Mouse (Mus musculus): Measurements from ENCODE around the gene Il25.

Il25 gene

GRCm38 (mm10) chr14:54932645-54933150, at the start of gene Il25:
Il25 (plus strand) TSS chr14:54932695.
- no peak for DNase-seq (ENCODE audit: low read depth, low spot score)

DNA sequence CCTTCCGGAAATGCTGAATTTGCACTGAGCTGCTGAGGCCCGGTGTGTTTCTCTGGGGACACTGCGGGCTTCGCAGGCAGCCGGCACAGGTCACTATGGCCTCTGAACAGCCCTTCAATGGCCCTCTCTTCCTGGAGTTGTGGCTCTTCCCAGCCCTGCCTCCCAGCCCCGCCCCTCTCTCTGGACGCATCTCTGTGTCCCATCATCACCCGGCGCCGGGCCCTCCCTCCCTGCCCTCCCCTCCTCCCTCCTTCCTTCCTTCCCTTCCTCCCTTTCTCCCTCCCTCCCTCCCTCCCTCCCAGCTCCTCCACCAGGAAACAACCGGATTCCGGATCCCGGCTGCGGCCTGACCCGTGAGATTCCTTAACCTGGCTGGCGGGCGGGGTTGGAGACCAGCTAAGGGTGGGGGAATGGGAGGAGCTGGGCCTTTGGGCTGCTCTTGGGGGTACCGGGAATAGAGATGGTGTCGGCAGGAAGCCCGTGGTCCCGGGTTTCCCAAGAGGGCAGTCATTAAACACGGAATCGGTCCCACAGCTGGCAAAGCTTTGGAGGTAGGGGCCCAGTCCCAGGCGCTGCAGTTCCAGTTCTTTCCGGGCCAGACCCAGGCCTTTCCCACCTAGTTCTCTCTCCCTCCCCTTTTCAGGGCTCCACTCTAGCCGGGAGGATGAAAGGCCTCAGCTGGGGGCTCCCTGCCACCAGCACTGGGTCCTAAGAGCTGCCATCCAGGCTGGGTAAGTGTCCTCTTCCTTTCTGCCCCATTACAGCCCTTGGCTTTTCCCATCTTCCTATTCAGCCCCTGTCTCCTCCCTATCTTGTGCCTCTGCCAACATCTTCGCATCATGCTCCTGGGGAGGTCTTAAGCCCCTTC, 49.1 kb upstream of the Il25 start, which contains the start of the genes Bcl2l2 and Gm20521:
Bcl2l2 (plus strand) TSS at position 224 of the 868 bp plus-strand sequence.
Gm20521 (plus strand) TSS at position 288 of the 868 bp plus-strand sequence.
- no peak for DNase-seq (ENCODE audit: low read depth, low spot score)

DNA sequence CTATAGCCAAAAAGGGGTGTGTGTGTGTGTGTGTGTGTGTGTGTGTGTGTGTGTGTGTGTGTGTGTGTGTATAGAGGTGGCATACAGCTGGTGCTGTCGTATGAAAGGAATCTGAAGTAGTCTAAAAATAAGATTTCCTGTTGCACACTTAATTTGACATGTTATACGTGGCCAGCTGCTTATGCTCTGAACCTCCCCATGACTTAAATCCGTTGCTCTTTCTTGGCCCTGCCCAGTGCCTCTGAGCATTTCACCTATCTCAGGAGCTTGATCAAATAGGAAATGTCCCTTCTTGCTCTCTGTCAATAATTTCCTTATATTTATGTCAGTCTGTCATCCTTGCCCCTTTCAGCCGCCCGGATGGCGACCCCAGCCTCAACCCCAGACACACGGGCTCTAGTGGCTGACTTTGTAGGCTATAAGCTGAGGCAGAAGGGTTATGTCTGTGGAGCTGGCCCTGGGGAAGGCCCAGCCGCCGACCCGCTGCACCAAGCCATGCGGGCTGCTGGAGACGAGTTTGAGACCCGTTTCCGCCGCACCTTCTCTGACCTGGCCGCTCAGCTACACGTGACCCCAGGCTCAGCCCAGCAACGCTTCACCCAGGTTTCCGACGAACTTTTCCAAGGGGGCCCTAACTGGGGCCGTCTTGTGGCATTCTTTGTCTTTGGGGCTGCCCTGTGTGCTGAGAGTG, 48.3 kb upstream of the Il25 start:
- no peak for DNase-seq (ENCODE audit: low read depth, low spot score)

GRCm38 (mm10) chr14:54885309-54885708, 47.2 kb upstream of the Il25 start:
- no peak for DNase-seq (ENCODE audit: low read depth, low spot score)

- DNase-seq (ENCODE audit: low read depth, low spot score) = no peak
Measured at GRCm38 (mm10) chr14:54892200-54892599, 40.3 kb upstream of the Il25 start, which contains the start of gene Pabpn1. Pabpn1 (plus strand) TSS chr14:54892500.

GRCm38 (mm10) chr14:54893651-54894181, 38.8 kb upstream of the Il25 start:
- peak; percentile 100 for DNase-seq (ENCODE audit: low read depth, low spot score)

- DNase-seq (ENCODE audit: low read depth, low spot score) = no peak
Measured at GRCm38 (mm10) chr14:54894296-54895151, 38.0 kb upstream of the Il25 start.

GRCm38 (mm10) chr14:54897445-54897844, 35.0 kb upstream of the Il25 start:
- DNase-seq (ENCODE audit: low read depth, low spot score) = no peak

- no peak for DNase-seq (ENCODE audit: low read depth, low spot score)
Measured at GRCm38 (mm10) chr14:54900383-54900782, 32.1 kb upstream of the Il25 start.

- DNase-seq (ENCODE audit: low read depth, low spot score) = no peak
Measured at GRCm38 (mm10) chr14:54903641-54904040, 28.9 kb upstream of the Il25 start.

GRCm38 (mm10) chr14:54908682-54909081, 23.8 kb upstream of the Il25 start:
- no peak for DNase-seq (ENCODE audit: low read depth, low spot score)

GRCm38 (mm10) chr14:54912109-54912850, 20.2 kb upstream of the Il25 start:
- DNase-seq (ENCODE audit: low read depth, low spot score) = no peak

DNA sequence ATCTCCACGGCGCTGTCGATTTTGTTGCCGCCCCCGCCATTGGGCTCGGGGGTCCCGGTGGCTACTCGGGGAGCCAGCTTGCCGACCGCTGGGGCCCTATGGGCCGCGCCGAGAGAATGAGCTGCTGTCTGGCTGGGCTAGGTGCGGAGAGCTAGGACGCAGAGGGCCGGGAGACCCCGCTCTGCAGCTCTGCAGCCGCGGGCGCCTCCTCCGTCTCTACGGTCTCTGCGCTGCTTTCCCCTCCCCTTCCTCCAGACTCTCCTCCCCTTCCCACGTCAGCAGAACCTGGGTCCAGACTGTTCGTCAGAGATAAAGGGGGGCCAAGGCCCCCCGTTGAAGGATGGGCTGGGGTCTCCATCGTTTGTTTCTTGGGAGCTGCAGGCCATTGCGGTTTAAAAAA, 19.6 kb upstream of the Il25 start, which contains the start of gene Slc22a17:
Slc22a17 (minus strand) TSS at position 247 of the 400 bp plus-strand sequence.
- DNase-seq (ENCODE audit: low read depth, low spot score) = peak; percentile 84

DNA sequence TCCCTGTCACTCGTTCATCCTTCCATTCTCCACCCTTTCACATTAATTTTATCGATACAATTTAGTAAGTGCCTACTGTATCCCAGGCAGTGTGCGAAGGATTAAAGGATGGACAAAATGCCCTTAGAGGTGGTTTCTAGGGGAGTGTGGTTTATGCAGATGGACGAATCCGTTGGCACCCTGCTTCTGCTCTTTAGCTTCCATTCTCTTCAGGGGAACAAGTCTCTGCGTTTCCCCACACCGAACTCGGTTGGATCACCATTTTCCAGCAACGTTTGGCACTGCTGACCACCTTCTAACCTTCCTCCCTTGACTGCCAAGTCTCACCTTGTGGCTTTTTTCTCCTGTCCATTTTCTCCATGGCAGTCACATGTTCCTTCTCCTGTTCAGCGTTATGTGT, 19.2 kb upstream of the Il25 start:
- no peak for DNase-seq (ENCODE audit: low read depth, low spot score)

GRCm38 (mm10) chr14:54920076-54920685, 12.3 kb upstream of the Il25 start:
- no peak for DNase-seq (ENCODE audit: low read depth, low spot score)

DNA sequence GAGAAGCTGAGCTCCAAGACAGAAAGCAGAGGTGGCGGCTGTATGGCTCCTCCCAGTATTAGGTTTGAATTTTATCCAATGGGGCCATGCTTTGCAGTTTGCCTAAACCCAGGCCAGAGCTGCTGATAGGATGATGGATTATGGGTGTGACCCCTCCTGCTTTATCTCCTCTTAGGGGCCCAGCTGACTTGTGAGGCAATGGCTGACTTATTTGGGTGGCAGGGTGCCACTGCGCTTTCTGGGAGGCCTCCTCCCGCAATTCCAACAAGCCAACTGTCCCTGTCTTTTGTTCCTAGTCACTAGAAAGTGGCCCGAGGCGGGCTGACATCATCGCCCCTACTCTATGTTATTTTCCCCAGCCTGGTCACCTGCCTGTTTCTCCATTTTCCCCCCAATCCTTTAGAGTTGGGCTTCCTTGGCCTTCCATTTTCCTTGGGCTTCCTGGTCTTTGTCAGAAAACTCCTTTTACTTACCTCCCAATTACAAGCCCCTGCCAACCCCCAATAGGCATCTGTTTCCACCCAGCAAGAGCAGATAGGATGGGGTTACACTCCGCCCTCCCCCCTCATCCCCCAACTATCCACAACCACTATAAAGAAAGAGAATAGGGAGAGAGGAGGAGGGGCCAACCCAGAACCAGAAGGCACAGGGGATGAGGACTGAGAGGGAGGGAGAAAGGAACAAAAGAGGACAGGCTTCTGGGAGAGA, 7.7 kb upstream of the Il25 start:
- no peak for DNase-seq (ENCODE audit: low read depth, low spot score)

GRCm38 (mm10) chr14:54925349-54926342, 6.8 kb upstream of the Il25 start, which contains the start of gene Efs:
Efs (minus strand) TSS chr14:54926126.
- DNase-seq (ENCODE audit: low read depth, low spot score) = no peak

All from brain, embryonic 18.5 days (tissue).